ENCODE assay signal across 8 mouse cellular contexts in the genomic region with DNA sequence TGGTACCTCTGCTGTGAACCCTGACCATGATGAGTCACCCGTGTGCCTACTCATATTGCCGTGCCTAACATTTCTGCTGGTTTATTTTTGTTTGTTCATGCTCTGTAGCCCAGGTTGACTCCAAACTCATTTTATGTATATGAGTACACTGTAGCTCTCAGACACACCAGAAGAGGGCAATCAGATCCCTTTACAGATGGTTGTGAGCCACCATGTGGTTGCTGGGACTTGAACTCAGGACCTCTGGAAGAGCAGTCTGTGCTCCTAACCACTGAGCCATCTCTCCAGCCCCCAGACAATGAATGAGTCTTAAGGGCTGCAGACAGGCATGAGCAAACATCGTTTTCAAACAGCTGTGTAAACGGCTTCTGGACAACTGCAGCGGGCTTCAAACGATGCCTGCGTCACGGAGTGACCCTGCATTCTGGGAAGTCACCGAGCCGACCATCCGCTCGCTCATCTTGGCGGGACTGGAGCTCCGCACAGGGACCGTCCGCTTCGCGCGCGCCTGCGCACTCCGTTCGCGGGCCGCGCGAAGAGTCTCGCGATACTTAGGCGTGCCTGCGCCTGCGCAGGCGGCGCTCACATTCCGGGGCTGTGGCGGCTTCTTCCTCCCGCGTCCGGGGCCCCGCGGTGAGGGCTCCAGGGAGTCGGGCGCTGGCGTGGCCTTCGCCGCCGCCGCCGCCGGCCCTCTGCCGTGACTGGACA. TPM values are rescaled to one million over a fixed set of nuclear protein-coding genes. Genes with fewer than 3 reads are reported as not detected.
DNase-seq lines count a peak whose midpoint lies in the region; ATAC-seq and TF ChIP-seq lines count a peak whose summit lies in the region.

Gene B230219D22Rik, plus strand, starts transcription at position 590 of the 708 bp plus-strand sequence.

- peak; percentile 96 for DNase-seq in forebrain, embryonic 14.5 days (ENCODE audit: low spot score)
- peak; percentile 94 for DNase-seq in heart, postnatal 14 days
- peak; percentile 90 for DNase-seq in layer of hippocampus, adult 11-12 months (ENCODE audit: low spot score)
- DNase-seq in lung, adult 18-20 months = peak; percentile 87 to 91
- peak; percentile 92 for DNase-seq in testis, postnatal 14 days (ENCODE audit: low spot score)

- intact Hi-C loops in heart, postnatal 14 days (cut with DNase I) = loop anchor here (2.0 kb wide), 1 partner anchor 34 kb away; the partner anchor contains the start of gene Pcbd2

- peak within 1 kb of the TSS; percentile 59 for H3K4me2 ChIP-seq in forebrain, embryonic 14.5 days (ENCODE audit: low read length)
- peak within 1 kb of the TSS; percentile 72 for H3K4me2 ChIP-seq in neural tube, embryonic 15.5 days

- peak; percentile 94 for TF ChIP-seq POLR2A in ES-Bruce4 (IDR thresholded peaks at IDR 0.05; ENCODE audit: insufficient read depth, low read length)

- WGBS in forebrain, embryonic 14.5 days = 3% methylated on average over 45 of the region's 51 CpGs
- 2% methylated on average over 47 of the region's 51 CpGs for WGBS in neural tube, embryonic 15.5 days

- peak within 1 kb of the TSS; percentile 94 for H3K4me3 ChIP-seq in ES-Bruce4 (ENCODE audit: low read depth, low read length)
- peak within 1 kb of the TSS; percentile 98 for H3K4me3 ChIP-seq in forebrain, embryonic 14.5 days (ENCODE audit: low read depth, low read length)
- peak within 1 kb of the TSS; percentile 97 for H3K4me3 ChIP-seq in neural tube, embryonic 15.5 days (replicated peaks)

- no peak for TF ChIP-seq CTCF in ES-Bruce4 (IDR thresholded peaks at IDR 0.05; ENCODE audit: low read depth, low read length)

- peak; percentile 98 for ATAC-seq in cerebellum, adult (ENCODE audit: insufficient number of reproducible peaks, low FRiP score, low TSS enrichment)
- peak; percentile 99 for ATAC-seq in forebrain, embryonic 14.5 days
- peak; percentile 97 for ATAC-seq in neural tube, embryonic 15.5 days (ENCODE audit: low FRiP score)

- H3K9me3 ChIP-seq in ES-Bruce4 (replicated peaks; ENCODE audit: control insufficient read depth, insufficient read depth, low read length, poor library complexity, severe bottlenecking) = no peaks in the 10 kb centered on the region
- no peaks in the 10 kb centered on the region for H3K9me3 ChIP-seq in forebrain, embryonic 14.5 days (replicated peaks; ENCODE audit: control insufficient read depth, low read length)
- no peaks in the 10 kb centered on the region for H3K9me3 ChIP-seq in neural tube, embryonic 15.5 days (replicated peaks)

- H3K4me1 ChIP-seq in ES-Bruce4 (ENCODE audit: control insufficient read depth, insufficient read depth, low read length) = peaks cover 2% of the 10 kb centered on the region
- peaks cover 15% of the 10 kb centered on the region for H3K4me1 ChIP-seq in forebrain, embryonic 14.5 days (ENCODE audit: control insufficient read depth, insufficient read depth, low read length)
- H3K4me1 ChIP-seq in neural tube, embryonic 15.5 days = peaks cover 25% of the 10 kb centered on the region

- peak within 1 kb of the TSS; percentile 31 for H3K27ac ChIP-seq in ES-Bruce4 (ENCODE audit: insufficient read depth, low read length)
- peak within 1 kb of the TSS; percentile 97 for H3K27ac ChIP-seq in forebrain, embryonic 14.5 days (ENCODE audit: low read depth, low read length)
- H3K27ac ChIP-seq in neural tube, embryonic 15.5 days (replicated peaks) = peak within 1 kb of the TSS; percentile 98

- 0 out of 2 replicates have a peak, but pooled peaks have one; percentile 55 for TF ChIP-seq EP300 in ES-Bruce4 (IDR thresholded peaks at IDR 0.05; ENCODE audit: insufficient read depth, low read depth, low read length)

- H3K36me3 ChIP-seq in ES-Bruce4 (ENCODE audit: control insufficient read depth, insufficient read depth, low read length, poor library complexity, severe bottlenecking) = no peaks in the 10 kb centered on the region
- H3K36me3 ChIP-seq in forebrain, embryonic 14.5 days (ENCODE audit: control insufficient read depth, insufficient read depth, low read length) = no peaks in the 10 kb centered on the region
- H3K36me3 ChIP-seq in neural tube, embryonic 15.5 days = no peaks in the 10 kb centered on the region

- H3K9ac ChIP-seq in ES-Bruce4 (ENCODE audit: low read depth, poor library complexity, severe bottlenecking) = peak within 1 kb of the TSS; percentile 95
- H3K9ac ChIP-seq in forebrain, embryonic 14.5 days (ENCODE audit: low read length) = peak within 1 kb of the TSS; percentile 99
- H3K9ac ChIP-seq in neural tube, embryonic 15.5 days (replicated peaks) = peak within 1 kb of the TSS; percentile 100

- no peaks in the 10 kb centered on the region for H3K27me3 ChIP-seq in ES-Bruce4 (ENCODE audit: control insufficient read depth, insufficient read depth, low read length, poor library complexity, severe bottlenecking)
- no peaks in the 10 kb centered on the region for H3K27me3 ChIP-seq in forebrain, embryonic 14.5 days (replicated peaks; ENCODE audit: control insufficient read depth, insufficient read depth, low read length)
- H3K27me3 ChIP-seq in neural tube, embryonic 15.5 days (replicated peaks) = no peaks in the 10 kb centered on the region

RNA-seq across cellular contexts. Expression of gene B230219D22Rik, which starts in this region (rescaled TPM):
- 52.3 and 54.1 TPM in 2 replicates for polyA plus RNA-seq in ES-Bruce4 (2011; ENCODE audit: insufficient read depth, insufficient read length, low read depth, missing spikeins)
- 56.4 and 61.4 TPM in 2 replicates for polyA plus RNA-seq in forebrain, embryonic 14.5 days (2014; fragmentation: Nextera tagmentation; extraction: Ambion mirVana)
- total RNA-seq in heart, postnatal 14 days (2021) = 10 to 100 TPM; 49.7 to 52.5 TPM
- 71.9 and 73.0 TPM in 2 replicates for polyA plus RNA-seq in neural tube, embryonic 15.5 days (2015; fragmentation: Nextera tagmentation; extraction: Ambion mirVana)

Comparison
In these comparisons a context has a peak if more than half of its experiments do, and no peak if none do; other contexts are left out.
1. Peak in every context shown above with its lines: DNase-seq, ATAC-seq, H3K4me3 ChIP-seq and H3K27ac ChIP-seq.
2. H3K27ac ChIP-seq: peak in every context shown above with its lines; median percentile 98 in neural tube, embryonic 15.5 days; 97 in forebrain, embryonic 14.5 days; 31 in ES-Bruce4.